Mouse (Mus musculus) stomach, postnatal 0 days (tissue): ENCODE measurements at regions not wholly inside any gene's neighbourhood (a gene's known extent, or its start where the extent isn't known, plus 50 kb on each side); places are given as distances from the start of the nearest gene placed in this dataset.

Source experiments
- ATAC-seq: fragments of 200-750 bp; cut with Nextera tagmentation; 2 replicates; pipeline ENCODE4 v1.8.0; 2017; ENCODE audit not compliant: low FRiP score, low TSS enrichment
- DNase-seq: peaks from one replicate; pipeline ENCODE4 v3.0.0-alpha.2; 2016; ENCODE audit warnings: low spot score
- H3K27ac ChIP-seq: fragments of 300-500 bp; sonication (generic); replicated peaks from 2 replicates; pipeline ENCODE4 v1.5.1; 2014; ENCODE audit warnings: mild to moderate bottlenecking, control low read depth
- H3K27me3 ChIP-seq: fragments of 300-500 bp; sonication (generic); 2 replicates; pipeline ENCODE4 v1.6.1; 2014; ENCODE audit warnings: low read length; ENCODE audit not compliant: control insufficient read depth, insufficient read depth
- H3K36me3 ChIP-seq: fragments of 300-500 bp; sonication (generic); 2 replicates; pipeline ENCODE4 v1.6.1; 2014; ENCODE audit warnings: low read length, mixed read lengths; ENCODE audit not compliant: control insufficient read depth, insufficient read depth
- H3K4me1 ChIP-seq: fragments of 300-500 bp; sonication (generic); replicated peaks from 2 replicates; pipeline ENCODE4 v1.6.1; 2014; ENCODE audit warnings: antibody characterized with exemption; ENCODE audit not compliant: control insufficient read depth, insufficient read depth
- H3K4me2 ChIP-seq: fragments of 300-500 bp; sonication (generic); replicated peaks from 2 replicates; pipeline ENCODE4 v1.6.1; 2014; ENCODE audit warnings: low read depth, mild to moderate bottlenecking, control low read depth, moderate library complexity
- H3K4me3 ChIP-seq: fragments of 300-500 bp; sonication (generic); 2 replicates; pipeline ENCODE4 v1.5.1; 2014; ENCODE audit warnings: low read depth, low read length, control low read depth
- H3K9ac ChIP-seq: fragments of 300-500 bp; sonication (generic); 2 replicates; pipeline ENCODE4 v1.6.1; 2014; ENCODE audit warnings: mild to moderate bottlenecking, low read length, control low read depth, mixed read lengths
- H3K9me3 ChIP-seq: fragments of 300-500 bp; sonication (generic); 2 replicates; pipeline ENCODE4 v1.6.1; 2016; ENCODE audit warnings: low read length; ENCODE audit not compliant: control insufficient read depth
- CTCF ChIP-seq: IDR thresholded peaks from 2 replicates; pipeline ENCODE4 v1.5.1; 2016; ENCODE audit warnings: antibody characterized with exemption, low read depth, mild to moderate bottlenecking, moderate library complexity
- EP300 ChIP-seq: optimal IDR thresholded peaks from 2 replicates; pipeline ENCODE3; 2016; ENCODE audit warnings: antibody characterized with exemption
- WGBS: fragments of 180-500 bp; shearing (Covaris S2); extraction: QIAGEN DNeasy Blood & Tissue Kit; methylation state at CpG from one replicate; pipeline ENCODE4 v1.1.7; 2014; 5-methylcytosine and 5-hydroxymethylcytosine counted together

DNA sequence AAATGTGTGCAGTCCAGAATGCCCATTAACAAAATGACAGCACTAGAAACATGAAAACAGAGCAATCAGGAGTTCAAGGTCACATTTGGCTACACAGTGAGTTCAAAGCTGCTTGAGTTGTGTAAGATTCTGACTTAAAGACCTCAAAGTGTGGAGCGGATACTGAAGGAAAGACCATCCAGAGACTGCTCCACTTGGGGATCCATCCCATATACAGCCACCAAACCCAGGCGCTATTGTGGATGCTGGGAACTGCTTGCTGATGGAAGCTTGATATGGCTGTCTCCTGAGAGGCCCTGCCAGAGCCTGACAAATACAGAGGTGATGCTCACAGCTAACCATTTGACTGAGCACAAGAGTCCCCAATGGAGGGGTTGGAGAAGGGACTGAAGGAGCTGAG, 98.1 kb upstream of the C1qtnf7 start:
- no peaks in the 10 kb centered on the region for H3K9me3 ChIP-seq
- H3K9ac ChIP-seq, result no peak overlapping the region
- no peaks in the 10 kb centered on the region for H3K4me1 ChIP-seq
- no peaks in the 10 kb centered on the region for H3K27me3 ChIP-seq
- no peak overlapping the region for H3K4me3 ChIP-seq
- no peak overlapping the region for H3K4me2 ChIP-seq
- WGBS, result 93% methylated on average over 2 of the region's 2 CpGs
- DNase-seq (no peak), ATAC-seq (no peak)
- no peak overlapping the region for H3K27ac ChIP-seq
- TF ChIP-seq EP300 (no peak), CTCF (no peak)
- H3K36me3 ChIP-seq, result no peaks in the 10 kb centered on the region

DNA sequence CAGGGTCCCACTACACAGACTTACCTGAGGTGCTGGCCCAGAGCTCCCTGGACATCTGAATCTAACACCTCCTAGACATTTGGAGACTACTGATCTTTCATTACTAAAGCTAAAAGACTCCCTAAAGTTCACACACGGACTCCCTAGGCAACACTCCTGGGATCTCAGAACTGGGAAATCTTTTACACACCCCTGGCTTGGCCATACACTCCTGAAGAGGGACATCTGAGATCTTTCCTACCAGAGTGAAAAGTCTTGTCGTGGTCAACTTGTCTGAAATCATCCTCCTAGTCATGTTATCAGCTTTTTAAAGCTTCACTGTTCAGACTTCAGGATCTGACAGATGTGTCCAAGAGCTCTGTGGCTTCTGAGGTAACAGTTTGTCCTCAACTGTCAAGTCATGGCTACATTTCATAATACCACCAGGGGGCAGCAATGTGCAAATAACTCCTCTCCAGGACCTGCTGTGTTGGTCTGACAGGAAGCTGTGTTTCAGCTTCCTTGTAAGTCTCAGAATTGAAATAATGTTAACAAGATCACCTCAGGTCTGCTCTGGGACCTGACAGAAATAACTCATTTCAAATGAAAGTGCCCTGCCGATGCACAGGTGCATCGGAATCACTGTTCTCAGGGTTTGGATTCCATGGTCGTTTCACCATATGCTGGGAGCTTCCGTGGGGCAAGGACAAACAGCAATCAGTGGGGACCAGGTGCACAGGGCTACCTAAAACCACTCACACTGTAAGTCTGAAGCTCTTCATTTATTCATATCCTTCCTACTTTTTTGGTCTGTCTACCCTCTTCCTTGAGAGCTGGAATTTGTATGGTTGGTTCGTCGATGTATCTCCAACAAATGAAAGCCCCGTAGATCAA, 92.3 kb upstream of the C1qtnf7 start:
- no peaks in the 10 kb centered on the region for H3K9me3 ChIP-seq
- H3K27ac ChIP-seq, result no peak overlapping the region
- no peak overlapping the region for H3K4me3 ChIP-seq
- no peak overlapping the region for H3K9ac ChIP-seq
- no peaks in the 10 kb centered on the region for H3K36me3 ChIP-seq
- DNase-seq, result peak; percentile 55
- H3K27me3 ChIP-seq, result no peaks in the 10 kb centered on the region
- ATAC-seq, result peak; percentile 59; the same call in 1 of the 2 replicates
- H3K4me2 ChIP-seq, result no peak overlapping the region
- WGBS, result 59% methylated on average over 9 of the region's 9 CpGs
- no peaks in the 10 kb centered on the region for H3K4me1 ChIP-seq
- peak; percentile 94 for TF ChIP-seq CTCF
- TF ChIP-seq EP300, result no peak

DNA sequence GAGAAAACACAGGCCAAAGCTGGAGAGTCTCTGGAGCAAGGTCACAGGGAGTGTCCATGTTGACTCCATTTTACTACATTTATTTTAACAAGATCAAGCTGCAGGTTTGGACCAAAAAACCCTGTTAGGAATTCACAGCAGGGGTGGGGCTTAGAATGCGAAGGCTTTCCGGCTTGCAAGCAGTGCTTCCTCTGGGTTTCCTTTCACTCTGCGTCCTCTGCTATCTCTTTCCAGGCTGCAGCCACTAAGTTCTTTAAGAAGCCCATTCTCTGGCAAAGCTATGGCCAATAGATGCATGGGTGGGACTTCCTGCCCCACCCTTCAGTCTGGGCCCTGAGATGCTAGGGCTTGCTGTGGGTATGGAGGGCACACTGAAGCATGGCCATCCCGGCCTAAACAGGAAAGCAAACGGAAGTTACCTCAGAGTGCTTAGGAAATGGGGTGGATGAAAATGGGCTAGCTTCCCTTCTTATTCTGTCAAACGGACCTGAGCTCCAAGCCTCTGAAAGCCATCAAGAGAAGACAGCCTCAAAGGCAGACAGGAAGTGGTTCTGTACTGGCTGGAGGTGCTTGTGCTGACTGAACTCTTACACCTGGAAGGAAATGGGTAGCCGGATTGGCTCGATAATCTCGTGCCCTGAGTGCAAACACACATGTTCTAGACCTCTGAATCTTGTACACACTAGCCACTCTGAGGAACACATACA, 90.6 kb upstream of the C1qtnf7 start:
- Histone ChIP-seq H3K36me3 (no peaks in the 10 kb centered on the region), H3K9me3 (no peaks in the 10 kb centered on the region), H3K4me2 (no peak overlapping the region), H3K27me3 (no peaks in the 10 kb centered on the region), H3K27ac (no peak overlapping the region), H3K4me1 (no peaks in the 10 kb centered on the region), H3K4me3 (no peak overlapping the region), H3K9ac (no peak overlapping the region)
- no peak for TF ChIP-seq CTCF
- TF ChIP-seq EP300, result no peak
- 77% methylated on average over 9 of the region's 9 CpGs for WGBS
- DNase-seq (no peak), ATAC-seq (no peak)

DNA sequence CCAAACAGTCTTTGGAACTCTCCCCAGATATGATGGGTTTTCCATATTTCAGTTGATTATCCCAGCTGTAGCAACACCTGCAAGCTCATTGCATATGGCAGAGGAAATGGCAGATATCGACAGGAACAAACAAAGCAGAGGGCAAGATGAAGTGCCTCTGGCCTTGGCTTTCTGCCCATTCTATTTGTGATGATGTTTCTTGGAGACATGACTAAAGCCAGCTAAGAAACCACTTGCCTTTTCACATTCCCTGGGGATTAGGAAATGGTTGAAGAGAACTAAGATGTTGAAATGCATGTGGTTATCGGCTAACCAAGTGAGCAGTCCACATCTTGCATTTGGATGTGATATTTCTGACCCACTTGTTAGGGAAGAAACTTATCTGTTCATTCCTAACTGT, 82.0 kb upstream of the C1qtnf7 start:
- ATAC-seq (no peak), DNase-seq (no peak)
- no peaks in the 10 kb centered on the region for H3K36me3 ChIP-seq
- H3K4me1 ChIP-seq, result no peaks in the 10 kb centered on the region
- H3K9me3 ChIP-seq, result no peaks in the 10 kb centered on the region
- H3K4me2 ChIP-seq, result no peak overlapping the region
- no peak for TF ChIP-seq CTCF
- TF ChIP-seq EP300, result no peak
- no peak overlapping the region for H3K27ac ChIP-seq
- no peak overlapping the region for H3K9ac ChIP-seq
- WGBS, result 58% methylated on average over 2 of the region's 2 CpGs
- H3K27me3 ChIP-seq, result no peaks in the 10 kb centered on the region
- no peak overlapping the region for H3K4me3 ChIP-seq

DNA sequence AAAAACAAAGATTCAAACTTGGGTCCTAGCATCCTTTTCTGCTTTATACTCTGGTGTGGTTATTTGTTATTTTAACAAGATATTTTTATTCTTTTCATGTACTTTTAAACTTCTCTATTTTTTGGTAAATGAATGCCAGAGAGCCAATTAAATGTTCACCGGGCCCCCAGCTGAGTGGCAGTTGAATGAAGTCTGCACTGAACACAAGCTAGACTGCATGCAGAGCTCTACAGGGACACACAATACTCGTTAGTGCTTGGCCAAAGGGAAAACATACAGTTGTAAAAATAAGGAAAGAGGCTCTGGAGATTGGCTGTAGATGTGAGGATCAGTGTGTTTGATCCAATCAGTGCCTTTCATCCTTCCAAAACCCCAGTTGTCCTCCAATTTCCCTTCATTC, 76.1 kb upstream of the C1qtnf7 start:
- H3K4me3 ChIP-seq, result no peak overlapping the region
- no peaks in the 10 kb centered on the region for H3K36me3 ChIP-seq
- WGBS, result 75% methylated on average over 2 of the region's 2 CpGs
- no peaks in the 10 kb centered on the region for H3K4me1 ChIP-seq
- H3K27me3 ChIP-seq, result no peaks in the 10 kb centered on the region
- no peak for DNase-seq
- no peaks in the 10 kb centered on the region for H3K9me3 ChIP-seq
- ATAC-seq, result no peak
- no peak overlapping the region for H3K27ac ChIP-seq
- H3K4me2 ChIP-seq, result no peak overlapping the region
- TF ChIP-seq CTCF (no peak), EP300 (no peak)
- H3K9ac ChIP-seq, result no peak overlapping the region

DNA sequence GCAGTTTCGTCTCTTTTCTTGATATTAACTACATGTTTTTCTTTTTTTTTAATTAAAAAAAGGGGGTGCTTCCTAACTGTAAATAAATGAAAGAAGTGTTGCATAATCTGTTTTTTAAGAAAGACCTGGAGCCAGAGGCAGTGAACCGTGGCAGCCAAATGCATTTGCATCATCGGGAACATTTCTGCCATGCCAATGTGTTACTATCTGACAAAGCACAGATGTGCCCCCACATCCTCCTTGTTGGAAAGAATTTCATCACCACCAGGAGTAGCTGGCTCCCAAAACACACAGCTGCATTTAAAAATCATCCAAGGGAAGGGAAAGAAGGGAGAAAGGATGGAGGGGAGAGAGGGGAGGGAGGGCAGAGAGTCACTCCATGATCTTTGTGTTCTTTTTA, 74.0 kb upstream of the C1qtnf7 start:
- ATAC-seq, result no peak
- Histone ChIP-seq H3K4me2 (no peak overlapping the region), H3K27me3 (no peaks in the 10 kb centered on the region), H3K4me3 (no peak overlapping the region), H3K4me1 (no peaks in the 10 kb centered on the region), H3K9me3 (no peaks in the 10 kb centered on the region), H3K9ac (no peak overlapping the region), H3K27ac (no peak overlapping the region), H3K36me3 (no peaks in the 10 kb centered on the region)
- no peak for DNase-seq
- 42% methylated on average over 3 of the region's 3 CpGs for WGBS
- TF ChIP-seq CTCF, result no peak
- TF ChIP-seq EP300, result no peak
